Mouse (Mus musculus) heart, embryonic 12.5 days (tissue): Measurements from ENCODE around the gene Nap1l4. TPM values are rescaled to one million over a fixed set of nuclear protein-coding genes. Genes with fewer than 3 reads are reported as not detected.
A peak's percentile ranks its signal among the peaks of the same experiment; 100 is the strongest.

ENCODE experiments used
- ATAC-seq: fragments of 200-750 bp; cut with Nextera tagmentation; 2 replicates; pipeline ENCODE4 v1.8.0; 2017; ENCODE audit warnings: moderate TSS enrichment, moderate library complexity; ENCODE audit not compliant: insufficient number of reproducible peaks, low FRiP score
- H3K27ac ChIP-seq: fragments of 300-500 bp; sonication (generic); 2 replicates; pipeline ENCODE4 v1.5.1; 2016; ENCODE audit warnings: mild to moderate bottlenecking, moderate library complexity; ENCODE audit not compliant: poor library complexity, severe bottlenecking
- H3K27me3 ChIP-seq: fragments of 300-500 bp; sonication (generic); replicated peaks from 2 replicates; pipeline ENCODE4 v1.6.1; 2016; ENCODE audit warnings: mild to moderate bottlenecking, moderate library complexity
- H3K36me3 ChIP-seq: fragments of 300-500 bp; sonication (generic); 2 replicates; pipeline ENCODE4 v1.6.1; 2016; ENCODE audit warnings: mild to moderate bottlenecking, moderate library complexity
- H3K4me1 ChIP-seq: fragments of 300-500 bp; sonication (generic); replicated peaks from 2 replicates; pipeline ENCODE4 v1.6.1; 2016; ENCODE audit warnings: mild to moderate bottlenecking
- H3K4me2 ChIP-seq: fragments of 300-500 bp; sonication (generic); 2 replicates; pipeline ENCODE4 v1.6.1; 2016; ENCODE audit warnings: mild to moderate bottlenecking, moderate library complexity
- H3K4me3 ChIP-seq: fragments of 300-500 bp; sonication (generic); 2 replicates; pipeline ENCODE4 v1.5.1; 2016; ENCODE audit warnings: mild to moderate bottlenecking
- H3K9ac ChIP-seq: fragments of 300-500 bp; sonication (generic); 2 replicates; pipeline ENCODE4 v1.6.1; 2016; ENCODE audit warnings: mild to moderate bottlenecking, moderate library complexity
- H3K9me3 ChIP-seq: fragments of 300-500 bp; sonication (generic); replicated peaks from 2 replicates; pipeline ENCODE4 v1.6.1; 2016; ENCODE audit warnings: mild to moderate bottlenecking, moderate library complexity
- WGBS: fragments of 180-500 bp; shearing (Covaris S2); methylation state at CpG from one replicate; pipeline ENCODE4 v1.1.7; 2016; 5-methylcytosine and 5-hydroxymethylcytosine counted together
- polyA plus RNA-seq: library from polyadenylated mRNA; unstranded; fragments of >200 nt; fragmentation: Nextera tagmentation; extraction: Ambion mirVana; gene quantifications from 2 replicates; pipeline ENCODE4 v1.2.1, GENCODE M21; 2016

The Nap1l4 gene
- polyA plus RNA-seq: 236 and 244 TPM in 2 replicates

DNA sequence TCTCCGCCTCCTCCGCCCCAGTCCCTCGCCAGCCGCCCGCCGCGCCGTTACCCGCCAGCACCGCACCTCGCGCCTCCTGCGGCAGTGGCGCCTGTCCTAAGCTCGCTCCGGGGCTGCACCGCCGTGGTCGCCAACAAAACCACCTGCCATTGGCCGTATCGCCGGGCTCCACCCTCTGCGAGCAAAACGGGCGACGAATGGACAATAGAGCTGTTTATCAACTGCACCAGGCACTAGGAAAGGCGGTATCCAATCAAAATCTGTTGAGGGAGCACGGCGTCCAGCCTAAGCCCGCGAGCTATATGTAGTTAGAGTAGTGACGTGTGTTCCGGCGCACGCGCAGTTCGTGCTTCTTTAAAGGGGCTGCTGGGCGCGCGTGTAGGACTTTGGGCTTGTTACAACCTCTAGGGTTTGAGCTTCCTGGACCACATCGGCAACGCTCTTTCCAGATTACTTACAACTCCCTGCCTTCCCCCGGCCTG, at the start of gene Nap1l4:
Nap1l4 (minus strand) TSS at position 131 of the 482 bp plus-strand sequence.
- ATAC-seq: peak; percentile 98
- peaks cover 28% of the 10 kb centered on the region for H3K4me1 ChIP-seq
- H3K27me3 ChIP-seq: no peaks in the 10 kb centered on the region
- H3K4me2 ChIP-seq: peak within 1 kb of the TSS; percentile 88
- under 1% methylated on average over 43 of the region's 43 CpGs for WGBS
- no peaks in the 10 kb centered on the region for H3K9me3 ChIP-seq
- peak within 1 kb of the TSS; percentile 84 for H3K4me3 ChIP-seq
- peak within 1 kb of the TSS; percentile 90 for H3K9ac ChIP-seq
- H3K36me3 ChIP-seq: 0 out of 2 replicates have a peak, but pooled peaks cover 20% of the 10 kb centered on the region
- peak within 1 kb of the TSS; percentile 94 for H3K27ac ChIP-seq

- WGBS: 64% methylated on average over 5 of the region's 5 CpGs
- Histone ChIP-seq H3K9me3 (no peaks in the 10 kb centered on the region), H3K4me2 (no peak overlapping the region), H3K36me3 (peaks cover 30% of the 10 kb centered on the region), H3K9ac (no peak overlapping the region), H3K27ac (no peak overlapping the region), H3K27me3 (no peaks in the 10 kb centered on the region), H3K4me3 (no peak overlapping the region), H3K4me1 (peaks cover 24% of the 10 kb centered on the region)
- ATAC-seq: no peak
Measured at GRCm38 (mm10) chr7:143594865-143595264, 46.0 kb upstream of the Nap1l4 start.

DNA sequence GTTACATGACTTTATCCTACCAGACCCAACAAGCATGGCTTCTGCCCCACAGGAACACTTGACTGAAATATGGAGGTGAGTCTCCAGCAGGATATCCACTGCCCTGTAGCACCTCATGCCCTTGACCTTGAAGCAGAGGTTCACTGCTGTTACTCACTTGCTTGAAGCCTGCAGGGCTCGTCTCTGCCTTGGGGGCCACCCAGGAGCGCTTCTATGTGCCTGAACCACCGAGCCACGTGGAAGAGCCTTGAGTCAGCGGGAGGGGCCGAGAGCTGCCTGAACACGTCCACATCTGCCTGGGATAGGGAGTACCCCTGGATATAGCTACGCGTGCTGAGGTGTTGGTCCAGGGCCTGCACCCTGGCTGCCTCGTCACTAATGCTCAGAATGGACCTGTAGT, 43.3 kb upstream of the Nap1l4 start:
- no peak overlapping the region for H3K4me2 ChIP-seq
- H3K27me3 ChIP-seq: no peaks in the 10 kb centered on the region
- no peak overlapping the region for H3K9ac ChIP-seq
- peaks cover 10% of the 10 kb centered on the region for H3K4me1 ChIP-seq
- ATAC-seq: no peak
- no peak overlapping the region for H3K27ac ChIP-seq
- H3K9me3 ChIP-seq: no peaks in the 10 kb centered on the region
- 87% methylated on average over 10 of the region's 10 CpGs for WGBS
- peaks cover 46% of the 10 kb centered on the region for H3K36me3 ChIP-seq
- no peak overlapping the region for H3K4me3 ChIP-seq

GRCm38 (mm10) chr7:143588006-143588405, 39.1 kb upstream of the Nap1l4 start:
- Histone ChIP-seq H3K4me1 (no peaks in the 10 kb centered on the region), H3K9me3 (no peaks in the 10 kb centered on the region), H3K9ac (no peak overlapping the region), H3K27me3 (no peaks in the 10 kb centered on the region), H3K4me3 (no peak overlapping the region), H3K27ac (no peak overlapping the region), H3K4me2 (no peak overlapping the region), H3K36me3 (peaks cover 79% of the 10 kb centered on the region)
- 82% methylated on average over 4 of the region's 4 CpGs for WGBS
- no peak for ATAC-seq

GRCm38 (mm10) chr7:143587586-143587985, 38.7 kb upstream of the Nap1l4 start:
- Histone ChIP-seq H3K4me1 (no peaks in the 10 kb centered on the region), H3K9ac (no peak overlapping the region), H3K27me3 (no peaks in the 10 kb centered on the region), H3K4me2 (no peak overlapping the region), H3K4me3 (no peak overlapping the region), H3K36me3 (peaks cover 80% of the 10 kb centered on the region), H3K27ac (no peak overlapping the region), H3K9me3 (no peaks in the 10 kb centered on the region)
- WGBS: 83% methylated on average over 5 of the region's 5 CpGs
- ATAC-seq: no peak

DNA sequence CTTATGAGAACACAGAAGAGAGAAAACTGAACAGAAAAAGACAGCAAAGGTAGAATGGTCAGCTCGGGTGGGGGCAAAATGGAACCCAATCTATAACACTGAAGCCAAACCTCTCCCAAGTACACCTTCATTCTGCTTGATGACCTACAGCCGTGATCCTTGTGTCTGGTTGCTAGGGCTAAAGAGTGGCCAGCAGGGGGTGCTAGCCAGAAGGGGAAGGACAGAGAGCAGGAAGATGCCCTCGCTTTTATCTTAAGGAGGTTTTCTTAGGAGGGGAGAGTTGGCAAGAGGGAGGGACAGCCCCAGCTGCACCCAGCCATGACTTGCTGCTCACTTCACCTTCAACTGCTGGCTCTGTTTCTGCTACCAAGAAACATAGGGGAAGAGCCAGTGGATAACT, 35.0 kb upstream of the Nap1l4 start:
- H3K4me2 ChIP-seq: no peak overlapping the region
- no peaks in the 10 kb centered on the region; the same call in 1 of the 2 replicates for H3K4me1 ChIP-seq
- H3K4me3 ChIP-seq: no peak overlapping the region
- H3K9me3 ChIP-seq: no peaks in the 10 kb centered on the region
- ATAC-seq: no peak
- 36% methylated on average over 3 of the region's 3 CpGs for WGBS
- no peak overlapping the region for H3K27ac ChIP-seq
- H3K27me3 ChIP-seq: no peaks in the 10 kb centered on the region
- H3K36me3 ChIP-seq: peaks cover 86% of the 10 kb centered on the region
- no peak overlapping the region for H3K9ac ChIP-seq

DNA sequence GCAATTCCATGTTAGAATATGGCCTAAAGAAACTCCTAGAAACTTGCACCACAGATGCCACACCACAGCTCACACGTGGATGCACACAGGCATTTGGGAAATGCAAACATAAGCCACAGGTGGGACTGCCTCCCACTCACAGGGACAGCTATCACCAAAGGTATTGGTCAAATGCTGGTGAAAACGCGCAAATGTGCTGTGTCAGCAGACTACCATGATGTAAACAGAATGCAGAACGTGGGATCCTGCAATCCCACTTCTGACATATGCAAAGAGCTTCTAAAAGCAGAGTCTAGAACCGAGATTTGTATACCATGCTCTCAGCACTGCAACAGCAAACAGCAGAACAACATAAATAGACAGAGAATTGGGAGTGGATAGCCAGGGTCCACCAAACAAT, 34.1 kb upstream of the Nap1l4 start:
- H3K27ac ChIP-seq: no peak overlapping the region
- no peak overlapping the region for H3K9ac ChIP-seq
- no peaks in the 10 kb centered on the region for H3K27me3 ChIP-seq
- H3K4me2 ChIP-seq: no peak overlapping the region
- ATAC-seq: no peak
- no peaks in the 10 kb centered on the region for H3K9me3 ChIP-seq
- WGBS: 90% methylated on average over 5 of the region's 5 CpGs
- H3K36me3 ChIP-seq: peaks cover 82% of the 10 kb centered on the region
- peaks cover under 1% of the 10 kb centered on the region; the same call in 1 of the 2 replicates for H3K4me1 ChIP-seq
- H3K4me3 ChIP-seq: no peak overlapping the region

DNA sequence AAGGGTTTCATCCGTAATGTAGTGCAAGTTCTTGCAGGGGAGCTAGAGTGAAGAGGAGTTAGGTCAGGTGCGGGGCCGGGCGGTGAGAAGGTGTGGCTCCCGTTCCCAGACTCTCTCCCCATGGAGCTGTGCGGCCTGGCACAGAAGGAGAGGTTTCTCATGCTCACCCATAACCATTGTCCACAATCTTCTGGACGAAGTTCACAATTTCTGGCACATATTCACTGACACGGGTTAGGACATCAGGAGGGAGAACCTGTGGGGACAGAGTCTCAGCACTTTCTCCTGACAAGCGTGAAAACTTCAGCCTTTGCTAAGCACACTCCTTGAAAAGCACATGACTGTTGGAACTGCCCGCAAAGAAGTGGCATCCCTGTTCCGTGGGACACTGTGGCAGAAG, 26.8 kb upstream of the Nap1l4 start:
- peaks cover 13% of the 10 kb centered on the region for H3K4me1 ChIP-seq
- H3K9ac ChIP-seq: no peak overlapping the region
- no peak for ATAC-seq
- H3K36me3 ChIP-seq: peaks cover 87% of the 10 kb centered on the region
- H3K4me2 ChIP-seq: no peak overlapping the region
- no peaks in the 10 kb centered on the region for H3K9me3 ChIP-seq
- H3K27me3 ChIP-seq: no peaks in the 10 kb centered on the region
- 91% methylated on average over 11 of the region's 11 CpGs for WGBS
- H3K4me3 ChIP-seq: no peak overlapping the region
- H3K27ac ChIP-seq: no peak overlapping the region

DNA sequence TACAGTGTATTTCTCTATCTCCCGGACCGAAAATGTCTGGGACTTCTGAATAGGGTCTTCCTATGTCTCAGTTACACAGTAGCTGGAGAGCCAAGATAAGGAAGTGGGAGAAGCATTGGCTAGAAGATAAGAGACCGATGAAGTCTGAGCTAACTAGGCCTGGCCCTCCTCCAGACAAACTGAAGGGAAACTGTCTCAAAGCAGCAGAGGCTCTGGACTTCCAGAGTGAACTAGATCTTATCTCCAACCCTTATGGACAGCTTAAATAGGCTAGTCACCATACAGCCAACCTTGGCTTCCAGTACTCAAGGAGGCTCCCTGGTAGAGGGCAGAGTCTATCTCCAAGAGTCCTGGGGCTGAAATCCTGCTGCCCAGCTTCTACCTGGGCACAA, 16.7 kb upstream of the Nap1l4 start:
- Histone ChIP-seq H3K27me3 (no peaks in the 10 kb centered on the region), H3K4me3 (no peak overlapping the region), H3K4me2 (no peak overlapping the region), H3K9me3 (no peaks in the 10 kb centered on the region), H3K4me1 (no peaks in the 10 kb centered on the region), H3K27ac (no peak overlapping the region), H3K36me3 (peaks cover 80% of the 10 kb centered on the region), H3K9ac (no peak overlapping the region)
- WGBS: 37% methylated on average over 3 of the region's 3 CpGs
- peak; percentile 79 for ATAC-seq

DNA sequence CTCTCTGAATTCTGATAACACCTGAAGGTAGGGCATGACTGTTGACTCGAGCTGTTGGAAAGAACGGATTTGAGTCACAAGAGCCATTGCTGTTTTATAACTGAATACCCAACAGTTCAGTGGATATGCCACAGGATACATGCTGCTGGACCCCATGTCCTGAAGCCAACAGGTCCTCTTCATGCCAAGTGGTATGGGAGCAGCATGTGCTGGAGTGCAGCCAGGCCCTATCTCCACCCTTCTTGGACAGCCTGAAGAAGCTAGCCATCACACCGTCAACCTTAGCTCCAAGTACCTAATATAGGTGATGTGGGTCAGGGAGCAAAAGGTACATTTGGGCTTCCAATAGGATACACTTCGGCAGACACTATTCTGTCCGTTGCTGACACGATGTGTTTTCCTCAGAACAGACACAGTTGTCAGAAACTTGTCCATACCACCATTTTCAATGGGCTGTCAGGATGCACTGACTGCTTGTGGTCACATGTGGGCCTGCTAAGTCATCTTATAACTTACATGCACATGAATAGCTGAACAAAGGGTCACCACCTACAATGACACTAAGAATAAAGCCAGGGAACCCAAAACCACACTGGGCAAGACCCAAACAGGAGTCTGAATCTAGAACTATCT, 16.2 kb upstream of the Nap1l4 start:
- Histone ChIP-seq H3K9me3 (no peaks in the 10 kb centered on the region), H3K36me3 (peaks cover 80% of the 10 kb centered on the region), H3K4me3 (no peak overlapping the region), H3K4me1 (no peaks in the 10 kb centered on the region), H3K4me2 (no peak overlapping the region), H3K27ac (no peak overlapping the region), H3K27me3 (no peaks in the 10 kb centered on the region), H3K9ac (no peak overlapping the region)
- ATAC-seq: no peak
- 89% methylated on average over 6 of the region's 6 CpGs for WGBS

- Histone ChIP-seq H3K9me3 (no peaks in the 10 kb centered on the region), H3K4me1 (no peaks in the 10 kb centered on the region), H3K4me2 (no peak overlapping the region), H3K36me3 (peaks cover 78% of the 10 kb centered on the region), H3K27ac (no peak overlapping the region), H3K27me3 (no peaks in the 10 kb centered on the region), H3K9ac (no peak overlapping the region), H3K4me3 (no peak overlapping the region)
- no peak for ATAC-seq
- WGBS: 73% methylated on average over 5 of the region's 5 CpGs
Measured at GRCm38 (mm10) chr7:143563787-143564186, 14.9 kb upstream of the Nap1l4 start.

DNA sequence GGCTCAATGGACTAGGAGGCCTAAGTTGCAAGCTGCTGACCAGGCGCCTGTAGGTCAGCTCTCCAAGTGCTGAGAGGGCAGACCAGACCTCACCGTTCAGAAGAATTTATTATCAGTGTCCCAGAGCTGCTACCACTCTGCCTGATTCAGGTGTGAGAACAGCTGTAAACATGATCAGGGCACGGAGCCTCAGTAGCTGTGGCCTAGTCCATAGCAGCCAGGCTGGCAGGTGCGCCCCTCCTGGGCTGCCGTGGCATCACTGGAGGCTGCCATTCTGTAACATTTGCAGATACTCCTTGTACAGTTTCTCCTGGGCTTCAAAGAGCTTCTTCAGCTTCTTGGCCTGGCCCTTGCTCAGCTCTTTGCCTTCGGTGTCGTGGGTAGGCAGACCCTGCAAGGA, 8.7 kb upstream of the Nap1l4 start:
- Histone ChIP-seq H3K9me3 (no peaks in the 10 kb centered on the region), H3K4me3 (no peak overlapping the region), H3K36me3 (peaks cover 73% of the 10 kb centered on the region), H3K4me1 (no peaks in the 10 kb centered on the region), H3K27ac (no peak overlapping the region), H3K27me3 (no peaks in the 10 kb centered on the region), H3K4me2 (no peak overlapping the region), H3K9ac (no peak overlapping the region)
- no peak for ATAC-seq
- 89% methylated on average over 7 of the region's 7 CpGs for WGBS
